Mouse (Mus musculus): ENCODE data around the gene Olfr372.
A peak's percentile ranks its signal among the peaks of the same experiment; 100 is the strongest.

Olfr372 gene

GRCm38 (mm10) chr8:72099377-72100103, 58.5 kb downstream of the Olfr372 start:
- DNase-seq (ENCODE audit: low spot score) = peak; percentile 52

GRCm38 (mm10) chr8:72105165-72105564, 64.1 kb downstream of the Olfr372 start:
- DNase-seq (ENCODE audit: low spot score) = no peak

GRCm38 (mm10) chr8:72106740-72107139, 65.7 kb downstream of the Olfr372 start, which contains the start of gene Olfr374:
Olfr374 (plus strand) TSS chr8:72107040.
- DNase-seq (ENCODE audit: low spot score) = no peak
